Mouse (Mus musculus): ENCODE data around the gene Gm5475.

Gm5475 gene

GRCm38 (mm10) chr15:100413306-100413705 is 8.6 kb upstream of the Gm5475 start:
- DNase-seq (ENCODE audit: low read depth, low spot score): no peak

- DNase-seq (ENCODE audit: low read depth, low spot score): no peak
Measured at GRCm38 (mm10) chr15:100414011-100414410, 7.9 kb upstream of the Gm5475 start.

- DNase-seq (ENCODE audit: low read depth, low spot score): no peak
Measured at GRCm38 (mm10) chr15:100414942-100415341, 7.0 kb upstream of the Gm5475 start.

GRCm38 (mm10) chr15:100415684-100416083 is 6.3 kb upstream of the Gm5475 start:
- no peak for DNase-seq (ENCODE audit: low read depth, low spot score)

- no peak for DNase-seq (ENCODE audit: low read depth, low spot score)
Measured at GRCm38 (mm10) chr15:100417854-100418450, 4.0 kb upstream of the Gm5475 start.

GRCm38 (mm10) chr15:100419311-100419710 is 2.6 kb upstream of the Gm5475 start:
- no peak for DNase-seq (ENCODE audit: low read depth, low spot score)

GRCm38 (mm10) chr15:100419901-100420745 is 1.8 kb upstream of the Gm5475 start:
- DNase-seq (ENCODE audit: low read depth, low spot score): no peak

GRCm38 (mm10) chr15:100421059-100421757 is 739 bp upstream of the Gm5475 start:
- no peak for DNase-seq (ENCODE audit: low read depth, low spot score)

- peak; percentile 53 for DNase-seq (ENCODE audit: low read depth, low spot score)
Measured at GRCm38 (mm10) chr15:100422476-100422875, 529 bp downstream of the Gm5475 start.

- DNase-seq (ENCODE audit: low read depth, low spot score): peak; percentile 97
Measured at GRCm38 (mm10) chr15:100422899-100423860, 1.2 kb downstream of the Gm5475 start.

GRCm38 (mm10) chr15:100423916-100424315 is 2.0 kb downstream of the Gm5475 start:
- no peak for DNase-seq (ENCODE audit: low read depth, low spot score)

GRCm38 (mm10) chr15:100424396-100425122 is 2.6 kb downstream of the Gm5475 start, which contains the start of gene Slc11a2:
TSS of gene Slc11a2 (minus strand) at chr15:100425072.
- no peak for DNase-seq (ENCODE audit: low read depth, low spot score)

GRCm38 (mm10) chr15:100428296-100428905 is 6.5 kb downstream of the Gm5475 start:
- no peak for DNase-seq (ENCODE audit: low read depth, low spot score)

GRCm38 (mm10) chr15:100429959-100430565 is 8.1 kb downstream of the Gm5475 start:
- no peak for DNase-seq (ENCODE audit: low read depth, low spot score)

GRCm38 (mm10) chr15:100433234-100433633 is 11.3 kb downstream of the Gm5475 start:
- no peak for DNase-seq (ENCODE audit: low read depth, low spot score)

GRCm38 (mm10) chr15:100436112-100436511 is 14.2 kb downstream of the Gm5475 start:
- no peak for DNase-seq (ENCODE audit: low read depth, low spot score)

GRCm38 (mm10) chr15:100436518-100436917 is 14.6 kb downstream of the Gm5475 start:
- DNase-seq (ENCODE audit: low read depth, low spot score): no peak

GRCm38 (mm10) chr15:100443126-100443922 is 21.4 kb downstream of the Gm5475 start:
- DNase-seq (ENCODE audit: low read depth, low spot score): peak; percentile 75

GRCm38 (mm10) chr15:100446887-100447286 is 24.9 kb downstream of the Gm5475 start:
- no peak for DNase-seq (ENCODE audit: low read depth, low spot score)
